Mouse (Mus musculus) liver, embryonic 14.5 days (tissue): ENCODE measurements around the gene Nr1i3.

Experiments used
- CTCF ChIP-seq: IDR thresholded peaks from 2 replicates; pipeline ENCODE4 v1.5.1; 2016; ENCODE audit warnings: antibody characterized with exemption, low read depth, control low read depth
- EP300 ChIP-seq: IDR thresholded peaks from 2 replicates; pipeline ENCODE4 v1.6.1; 2016; ENCODE audit warnings: antibody characterized with exemption, low read depth

GRCm38 (mm10) chr1:171193093-171193840, 20.5 kb upstream of the Nr1i3 start:
- no peak for TF ChIP-seq EP300
- no peak for TF ChIP-seq CTCF
